Mouse (Mus musculus) brain, embryonic 14.5 days (tissue): ENCODE measurements around the gene Osgepl1. TPM values are rescaled to one million over a fixed set of nuclear protein-coding genes. Genes with fewer than 3 reads are reported as not detected.
A peak's percentile ranks its signal among the peaks of the same experiment; 100 is the strongest.
"Not testable (repeated sequence)": the region's sequence is repeated elsewhere in the genome, so short reads cannot be mapped to it uniquely, and the experiment has no call there.

Experiments used
- DNase-seq: peaks from one replicate; pipeline ENCODE4 v3.0.0-alpha.2; 2011; ENCODE audit warnings: low read depth
- CTCF ChIP-seq: fragments of 200-500 bp; IDR thresholded peaks from 2 replicates; pipeline ENCODE4 v1.5.1; 2012; ENCODE audit warnings: inconsistent platforms, mild to moderate bottlenecking, moderate library complexity, borderline replicate concordance; ENCODE audit not compliant: insufficient read depth, insufficient read length; ENCODE audit errors: extremely low read depth
- POLR2A ChIP-seq: fragments of 200-500 bp; IDR thresholded peaks from 2 replicates; pipeline ENCODE4 v1.6.1; 2012; ENCODE audit warnings: mild to moderate bottlenecking, inconsistent platforms, borderline replicate concordance; ENCODE audit not compliant: poor library complexity, insufficient read depth, insufficient read length, severe bottlenecking; ENCODE audit errors: extremely low read depth
- polyA plus RNA-seq: library from polyadenylated mRNA; depleted of rRNA; stranded (reverse); fragments of >200 nt; gene quantifications from 2 replicates; pipeline ENCODE4 v1.2.3, GENCODE M21; 2012; rRNA removed

Osgepl1 gene
- polyA plus RNA-seq = 15.4 and 19.1 TPM in 2 replicates

DNA sequence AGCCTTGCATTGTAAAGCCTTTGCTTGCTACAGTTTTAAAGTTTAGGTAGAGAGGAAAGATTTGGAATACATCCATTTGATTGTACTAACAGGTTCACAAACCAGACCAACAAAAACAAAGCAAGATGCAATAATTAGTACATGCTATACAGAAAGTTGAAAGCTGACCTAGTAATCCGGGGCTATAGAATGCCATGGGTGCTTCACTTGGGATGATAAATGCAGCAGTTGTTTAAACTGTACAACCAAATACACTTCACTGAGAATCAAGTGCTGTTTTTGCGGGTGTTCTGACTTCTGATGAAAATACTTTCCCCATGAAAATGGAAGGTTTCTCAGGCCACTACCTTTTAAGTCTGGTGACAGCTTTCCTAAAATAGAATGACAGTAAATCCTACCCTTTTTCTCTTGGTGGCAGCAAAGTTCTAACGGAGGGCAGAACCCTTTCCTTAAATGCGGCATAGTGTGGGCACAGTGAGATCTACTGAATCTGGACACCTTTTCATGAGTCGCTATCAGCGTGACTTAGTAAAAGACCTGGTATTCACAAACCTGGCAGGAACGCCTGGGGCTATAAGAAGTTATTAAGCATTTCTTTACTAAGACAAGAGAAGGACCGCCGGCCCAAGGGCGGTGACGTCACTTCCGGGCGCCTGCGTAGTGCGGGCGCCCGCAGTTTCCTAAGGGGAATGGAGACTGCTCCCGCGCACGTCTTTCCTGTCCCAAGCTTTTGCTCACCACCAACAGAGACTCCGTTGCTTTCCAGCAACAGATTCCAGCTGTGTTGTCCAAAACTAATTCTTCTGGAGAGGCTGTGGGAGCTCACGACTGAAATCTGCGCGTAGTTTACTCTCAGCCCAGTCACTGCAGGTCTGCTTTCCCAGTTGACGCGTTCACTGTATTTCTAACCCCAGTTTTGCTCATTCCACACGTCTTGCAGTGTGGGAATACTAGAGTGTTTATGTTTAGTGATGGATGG lies at the start of gene Osgepl1:
TSS of gene Osgepl1 (plus strand) at position 636 of the 979 bp plus-strand sequence.
- TF ChIP-seq CTCF (no peak), POLR2A (peak; percentile 60; the same call in 1 of the 2 replicates)
- DNase-seq = peak; percentile 95

DNA sequence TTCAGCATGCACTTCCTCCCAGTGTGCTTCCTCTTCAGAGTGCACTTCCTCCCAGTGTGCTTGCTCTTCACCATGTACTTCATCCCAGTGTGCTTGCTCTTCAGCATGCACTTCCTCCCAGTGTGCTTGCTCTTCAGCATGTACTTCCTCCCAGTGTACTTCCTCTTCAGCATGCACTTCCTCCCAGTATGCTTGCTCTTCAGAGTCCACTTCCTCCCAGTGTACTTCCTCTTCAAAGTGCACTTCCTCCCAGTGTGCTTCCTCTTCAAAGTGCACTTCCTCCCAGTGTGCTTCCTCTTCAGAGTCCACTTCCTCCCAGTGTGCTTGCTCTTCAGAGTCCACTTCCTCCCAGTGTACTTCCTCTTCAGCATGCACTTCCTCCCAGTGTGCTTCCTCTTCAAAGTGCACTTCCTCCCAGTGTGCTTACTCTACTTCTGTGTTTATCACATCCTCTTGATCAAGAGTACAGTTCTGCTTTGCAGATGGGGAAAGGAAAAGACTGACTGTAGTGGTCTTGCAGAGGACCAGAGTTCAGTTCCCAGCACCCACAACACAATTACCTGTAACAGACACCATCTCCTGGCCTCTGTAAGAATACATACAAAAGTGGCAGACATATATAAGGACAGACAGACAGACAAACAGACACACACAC lies 48.3 kb upstream of the Osgepl1 start:
- not testable (repeated sequence) for DNase-seq

DNA sequence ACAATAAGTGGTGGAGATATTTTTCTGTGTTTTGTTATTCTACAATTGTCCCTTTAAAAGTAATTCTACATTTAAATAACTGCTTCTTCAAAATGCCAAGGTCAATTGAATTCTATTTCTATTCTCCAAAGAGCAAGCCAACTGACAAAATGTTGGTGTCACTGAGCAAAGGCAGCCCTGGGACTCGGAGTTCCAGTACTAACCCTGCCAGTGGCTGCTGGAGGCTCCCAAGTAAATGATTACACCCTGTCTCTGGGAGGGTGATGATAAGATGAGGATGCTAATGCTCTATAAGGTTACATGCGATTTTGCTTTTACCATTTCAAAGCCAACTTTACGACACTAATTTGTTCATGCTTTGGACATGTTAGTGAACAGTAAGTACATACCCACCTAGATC lies 43.5 kb upstream of the Osgepl1 start:
- no peak for DNase-seq
- TF ChIP-seq CTCF (no peak), POLR2A (no peak)

DNA sequence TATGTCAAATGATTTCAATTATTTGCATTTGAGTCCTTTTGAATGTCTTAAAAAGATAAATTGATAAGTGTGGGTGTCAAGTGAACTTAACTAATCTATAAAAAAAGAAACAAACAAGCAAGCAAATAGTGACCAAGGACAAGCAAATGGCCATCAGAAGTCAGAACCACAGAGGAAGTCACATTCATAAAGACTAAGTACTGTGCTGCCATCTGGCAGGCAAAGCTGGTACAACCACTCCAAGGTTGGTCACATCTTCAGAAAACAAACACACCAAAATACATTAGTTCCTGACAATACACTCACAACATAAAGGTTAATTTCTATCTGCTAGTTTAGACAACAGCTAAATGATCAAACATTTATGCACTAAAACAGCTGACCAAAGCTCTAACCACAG lies 40.8 kb upstream of the Osgepl1 start:
- TF ChIP-seq POLR2A (no peak), CTCF (peak; percentile 64; the same call in 1 of the 2 replicates)
- DNase-seq = peak; percentile 42

DNA sequence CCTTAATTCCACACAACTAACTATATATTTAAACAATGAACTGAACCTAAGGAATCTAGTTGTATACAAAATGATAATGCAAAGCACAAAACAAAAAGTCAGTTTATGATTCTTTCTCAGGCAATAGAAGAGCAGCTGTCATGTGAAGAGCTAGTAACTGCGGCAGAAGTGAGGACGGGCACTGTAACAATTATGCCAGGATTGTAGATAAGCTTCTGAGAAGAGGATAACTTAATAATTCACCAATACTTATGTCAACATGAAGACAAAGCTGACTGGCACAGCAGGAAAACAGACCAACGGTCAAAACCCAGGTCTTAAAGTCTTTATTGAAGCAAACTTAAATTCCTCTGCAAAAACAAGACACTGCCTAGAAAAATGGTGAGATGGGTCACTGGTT lies 22.2 kb upstream of the Osgepl1 start:
- no peak for DNase-seq

DNA sequence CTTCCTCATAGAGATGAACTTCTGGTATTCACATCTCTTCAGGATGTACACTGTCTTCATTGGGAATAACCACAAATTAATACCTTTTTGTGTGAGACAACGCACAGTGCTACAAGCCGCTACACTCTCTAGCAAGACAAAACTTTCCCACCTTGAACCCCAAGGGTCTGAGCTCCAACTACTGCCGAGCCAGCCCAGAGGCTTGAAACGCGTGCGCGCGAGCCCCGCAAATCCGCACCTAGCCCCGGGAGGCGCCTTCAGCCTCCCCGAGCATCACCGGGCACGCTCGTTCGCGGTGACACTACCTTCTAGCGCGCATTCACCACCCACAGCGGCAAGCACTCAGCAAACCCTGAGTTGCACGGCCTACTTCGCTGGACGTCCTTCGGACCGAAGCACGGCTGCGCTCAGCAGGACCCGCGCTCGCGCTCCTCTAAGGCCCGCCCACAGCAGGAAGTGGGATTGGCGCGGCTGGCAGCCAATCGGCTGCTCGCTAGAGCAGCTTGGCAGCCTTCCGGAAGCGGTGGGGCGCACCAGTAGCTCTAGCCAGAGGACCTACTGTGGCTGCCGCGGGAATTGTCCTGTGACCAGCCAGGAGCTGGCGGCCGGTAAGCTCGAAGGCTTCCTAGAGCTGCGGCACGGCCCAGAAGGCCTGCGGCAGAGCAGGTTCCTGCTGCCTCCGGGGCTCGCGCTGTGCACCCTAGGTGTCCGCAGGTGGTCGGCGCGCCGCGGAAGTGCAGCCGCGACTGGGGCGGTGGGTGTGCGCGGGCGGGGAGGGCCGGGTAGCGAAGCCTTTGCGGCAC lies 16.6 kb upstream of the Osgepl1 start, which contains the start of the genes Pms1, Ormdl1 and Gm28778:
TSS of gene Pms1 (minus strand) at position 438 of the 803 bp plus-strand sequence.
TSS of gene Ormdl1 (plus strand) at position 515 of the 803 bp plus-strand sequence.
TSS of gene Gm28778 (plus strand) at position 531 of the 803 bp plus-strand sequence.
- peak; percentile 98 for DNase-seq
- TF ChIP-seq CTCF (peak; percentile 18; the same call in 1 of the 2 replicates), POLR2A (peak; percentile 70)

More for the DNA sequence above, 22.2 kb upstream of the Osgepl1 start:
- no peak for TF ChIP-seq POLR2A
- no peak for TF ChIP-seq CTCF

DNA sequence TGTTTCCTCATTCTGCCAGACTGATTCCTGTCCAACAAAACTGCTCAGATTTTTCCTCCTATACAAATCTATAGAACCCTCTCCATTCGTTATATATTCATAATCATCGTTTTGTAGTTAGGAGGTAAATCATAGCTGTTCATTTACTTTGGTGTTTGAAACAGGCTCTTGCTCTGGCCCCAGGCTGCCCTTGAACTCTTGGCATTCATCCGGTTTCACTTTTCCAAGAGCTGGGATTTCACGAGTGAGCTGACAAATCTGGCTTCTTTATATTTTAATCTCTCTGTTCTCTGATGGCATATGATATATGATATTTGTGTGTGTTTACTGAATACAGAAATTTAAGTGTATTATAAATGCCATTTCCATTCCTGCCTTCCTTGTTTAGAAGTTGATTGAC lies 12.9 kb upstream of the Osgepl1 start:
- DNase-seq = no peak
- TF ChIP-seq CTCF (no peak), POLR2A (no peak)

DNA sequence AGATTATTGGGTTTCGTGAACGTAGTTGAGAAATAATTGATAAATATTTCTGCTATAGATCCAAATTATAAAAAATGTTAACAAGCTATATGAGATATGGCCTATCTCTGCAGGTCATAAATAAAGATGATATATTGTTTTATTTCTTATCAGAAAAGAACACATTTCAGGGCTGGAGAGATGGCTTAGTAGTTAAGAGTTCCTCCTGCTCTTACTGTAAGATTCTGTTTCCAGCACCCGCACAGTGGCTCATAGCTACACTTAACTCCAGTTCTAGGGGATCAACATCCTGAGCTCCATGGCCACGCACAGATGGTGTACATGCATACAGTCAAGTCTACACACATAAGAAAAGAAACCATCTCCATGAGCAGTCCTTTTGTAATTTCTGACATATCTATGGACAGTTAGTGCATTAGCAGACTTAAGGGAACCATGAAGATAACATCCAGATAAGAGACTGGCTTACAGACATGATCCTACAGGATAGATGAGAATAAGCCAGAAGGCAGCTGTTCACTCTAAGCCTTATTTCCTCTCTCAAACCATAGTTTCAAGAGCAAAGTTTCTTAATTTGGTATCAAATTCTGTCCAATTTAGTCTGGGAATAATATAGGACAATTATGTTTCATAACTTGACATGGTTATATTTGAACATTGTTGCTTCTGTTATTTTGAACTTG lies 8.4 kb downstream of the Osgepl1 start:
- TF ChIP-seq POLR2A = no peak
- TF ChIP-seq CTCF = no peak
- no peak for DNase-seq

DNA sequence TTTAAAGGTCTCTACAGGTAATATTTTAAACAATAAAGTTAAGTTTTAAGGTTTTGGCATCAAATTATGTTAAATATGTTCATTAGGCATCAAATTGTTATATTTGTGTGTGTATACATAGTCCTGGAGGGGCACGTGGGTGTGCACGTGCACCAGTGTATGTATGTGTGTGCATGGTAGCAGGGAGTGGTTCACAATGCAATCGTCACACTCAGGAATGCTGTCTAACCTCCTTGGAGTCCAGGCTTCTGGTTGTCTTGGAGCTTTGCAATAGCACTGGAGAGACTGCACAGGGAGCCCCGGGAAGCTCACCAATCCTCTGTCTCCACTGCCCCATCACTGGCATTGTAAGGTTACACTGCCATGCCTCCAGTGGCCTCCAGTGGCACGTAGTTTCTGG lies 9.8 kb downstream of the Osgepl1 start:
- TF ChIP-seq CTCF (no peak), POLR2A (no peak)
- DNase-seq = no peak

DNA sequence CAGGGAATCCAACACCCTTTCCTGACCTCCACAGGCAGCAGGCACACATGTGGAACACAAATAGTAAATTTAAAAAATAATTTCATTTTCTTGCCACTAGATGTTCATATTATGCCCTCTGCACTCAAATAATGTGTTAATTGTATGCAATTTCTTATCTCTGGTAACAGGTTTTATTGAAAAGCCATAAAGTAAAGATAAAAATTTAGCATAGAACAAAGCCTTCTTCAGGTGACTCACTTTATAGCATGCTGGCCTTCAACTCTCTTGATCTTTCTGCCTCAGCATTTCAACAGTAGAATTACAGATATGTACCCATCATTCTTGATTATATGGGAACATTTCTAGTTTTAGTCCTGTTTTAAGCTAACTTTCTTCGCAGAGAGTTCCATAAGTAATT lies 10.9 kb downstream of the Osgepl1 start:
- TF ChIP-seq CTCF (no peak), POLR2A (no peak)
- DNase-seq = no peak

DNA sequence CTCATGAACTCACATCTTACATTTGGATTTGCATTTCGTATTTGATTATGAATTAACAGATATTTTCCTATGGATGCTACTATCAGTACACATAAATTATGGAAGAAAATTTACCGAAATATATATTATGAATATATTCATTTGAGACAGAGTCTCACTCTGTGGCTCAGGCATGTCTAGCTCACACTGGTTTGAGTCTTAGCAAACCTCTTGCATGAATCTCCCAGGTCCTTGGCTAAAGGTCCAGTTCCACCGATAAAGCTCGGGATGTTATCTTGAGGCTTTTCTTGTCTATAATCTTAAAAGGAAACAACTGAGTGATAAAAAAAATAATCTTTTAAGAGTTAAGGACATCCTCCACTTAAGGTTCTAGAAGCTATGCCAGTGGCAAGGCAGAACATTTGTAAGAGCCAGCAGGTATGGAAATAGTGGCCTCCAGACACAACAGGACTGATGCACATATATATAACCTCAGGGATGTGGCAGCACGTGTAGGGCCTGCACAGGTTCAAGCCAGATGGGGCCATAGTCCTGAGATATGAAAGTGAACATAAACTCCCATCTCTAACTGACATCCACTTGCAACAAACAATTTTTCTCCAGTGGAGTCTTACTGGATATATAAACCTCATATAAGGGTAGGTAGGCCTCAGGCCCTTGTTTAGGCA lies 11.5 kb downstream of the Osgepl1 start:
- no peak for DNase-seq

DNA sequence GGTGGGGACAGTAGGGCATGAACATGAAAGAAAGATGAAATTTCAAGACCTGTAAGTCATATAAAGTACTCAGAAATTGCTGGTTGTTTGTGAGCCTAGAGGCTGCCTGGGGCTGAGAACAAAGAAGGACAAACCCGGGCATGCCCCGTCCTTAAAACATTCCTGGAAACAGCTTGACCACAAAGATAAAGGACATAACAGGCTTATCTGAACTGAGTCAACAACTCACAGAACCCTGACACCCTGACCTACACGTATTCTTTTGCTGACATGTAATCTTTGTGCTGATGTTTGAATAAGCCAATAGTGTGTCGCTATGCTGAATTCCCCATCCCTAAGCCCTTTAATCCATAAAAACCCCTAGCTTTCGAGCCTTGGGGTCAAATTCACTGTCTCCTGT lies 20.1 kb downstream of the Osgepl1 start:
- DNase-seq = not testable (repeated sequence)

More for the DNA sequence above, 11.5 kb downstream of the Osgepl1 start:
- no peak for TF ChIP-seq POLR2A
- no peak for TF ChIP-seq CTCF
